Mouse (Mus musculus): ENCODE measurements at regions not wholly inside any gene's neighbourhood (a gene's known extent, or its start where the extent isn't known, plus 50 kb on each side); places are given as distances from the start of the nearest gene placed in this dataset.

DNA sequence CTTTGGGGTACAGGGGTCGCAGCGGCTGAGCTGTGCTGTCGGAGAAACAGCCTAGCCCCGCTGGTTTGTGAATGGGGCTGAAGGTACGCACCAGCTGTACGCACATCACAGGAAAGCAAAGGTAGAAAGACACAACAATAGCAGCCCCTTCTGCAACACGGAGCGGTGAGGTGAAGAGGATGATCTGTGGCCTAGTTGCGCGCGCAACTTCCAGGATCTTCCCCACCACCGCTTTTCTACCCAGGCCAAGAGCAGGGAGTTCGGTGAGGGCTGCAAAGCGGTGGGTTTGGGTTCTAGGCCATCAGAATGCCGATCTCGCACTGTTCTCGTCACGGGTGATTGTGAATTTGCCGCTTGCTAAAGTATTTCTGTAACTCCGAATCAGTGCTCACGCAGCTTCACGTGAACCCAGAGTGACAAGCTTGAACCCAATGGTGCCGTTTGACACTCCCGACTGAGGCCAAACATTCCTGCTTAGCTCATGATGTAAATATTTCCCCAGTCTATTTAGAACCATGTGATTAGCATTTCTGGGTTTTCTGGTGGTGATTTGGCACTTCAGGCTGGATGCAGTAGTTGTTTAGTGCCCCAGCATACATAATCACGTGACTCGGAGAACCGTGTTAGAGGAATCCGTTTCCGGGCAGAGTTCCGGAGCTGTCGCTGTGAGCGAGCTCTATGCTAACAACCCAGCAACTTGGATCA is 54.7 kb downstream of the Cryaa start:
- Histone ChIP-seq H3K27ac (replicated peaks) (no peak overlapping the region), H3K27me3 (no peaks in the 10 kb centered on the region), H3K36me3 (no peaks in the 10 kb centered on the region), H3K4me2 (replicated peaks) (no peak overlapping the region), H3K4me3 (no peak overlapping the region), H3K4me1 (peaks cover 4% of the 10 kb centered on the region), H3K9me3 (no peaks in the 10 kb centered on the region), H3K9ac (replicated peaks) (no peak overlapping the region)
- ATAC-seq (ENCODE audit: low FRiP score, low read depth), result no peak
- WGBS, result 92% methylated on average over 32 of the region's 32 CpGs

DNA sequence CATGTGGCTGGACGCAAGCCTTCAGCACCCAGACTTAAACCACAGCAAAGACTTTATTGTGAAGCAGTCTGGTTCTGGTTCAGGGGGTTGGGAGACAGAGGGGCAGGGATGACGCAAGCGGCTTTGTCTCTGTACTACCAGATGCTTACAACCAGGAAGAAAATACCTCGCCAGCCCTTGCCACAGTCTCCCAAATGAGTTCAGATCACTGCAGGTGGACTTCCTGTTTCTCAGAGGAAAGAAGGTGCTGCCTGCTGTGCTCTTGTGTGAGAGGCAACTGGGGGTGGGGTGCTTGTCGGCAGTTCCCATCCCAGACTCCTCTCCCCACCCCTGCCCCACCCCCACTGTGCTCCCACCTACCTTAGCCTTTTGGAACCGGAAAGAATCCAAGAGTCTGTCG is 56.9 kb downstream of the Cryaa start:
- Histone ChIP-seq H3K4me3 (no peak overlapping the region), H3K9me3 (no peaks in the 10 kb centered on the region), H3K9ac (replicated peaks) (no peak overlapping the region), H3K27ac (replicated peaks) (no peak overlapping the region), H3K27me3 (no peaks in the 10 kb centered on the region), H3K36me3 (no peaks in the 10 kb centered on the region), H3K4me1 (peaks cover 4% of the 10 kb centered on the region; the same call in 1 of the 2 replicates), H3K4me2 (replicated peaks) (no peak overlapping the region)
- 32% methylated on average over 7 of the region's 7 CpGs for WGBS
- no peak for ATAC-seq (ENCODE audit: low FRiP score, low read depth)

DNA sequence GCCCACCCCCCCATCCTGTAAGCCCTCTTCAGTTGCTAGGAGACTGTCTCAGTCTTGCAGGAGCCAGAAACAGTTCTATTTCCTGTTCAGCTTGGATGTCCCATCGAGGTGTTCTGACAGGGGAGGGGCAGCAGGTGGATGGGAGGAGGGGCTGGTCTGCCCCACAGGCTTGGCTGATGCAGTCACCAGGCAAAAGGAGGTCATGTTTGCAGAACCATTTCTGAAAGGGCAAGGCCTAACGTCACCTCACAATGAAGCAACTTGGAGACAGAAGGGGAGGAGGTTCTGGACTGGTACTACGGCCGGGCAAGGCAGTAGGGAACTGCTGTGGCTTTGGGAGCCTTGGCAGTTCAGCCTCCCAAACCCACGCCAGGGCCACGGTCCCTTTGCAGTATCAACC is 59.1 kb downstream of the Cryaa start:
- Histone ChIP-seq H3K4me2 (replicated peaks) (no peak overlapping the region), H3K4me1 (no peaks in the 10 kb centered on the region), H3K9ac (replicated peaks) (no peak overlapping the region), H3K9me3 (no peaks in the 10 kb centered on the region), H3K4me3 (no peak overlapping the region), H3K36me3 (no peaks in the 10 kb centered on the region), H3K27me3 (no peaks in the 10 kb centered on the region), H3K27ac (replicated peaks) (no peak overlapping the region)
- no peak for ATAC-seq (ENCODE audit: low FRiP score, low read depth)
- 86% methylated on average over 6 of the region's 6 CpGs for WGBS

DNA sequence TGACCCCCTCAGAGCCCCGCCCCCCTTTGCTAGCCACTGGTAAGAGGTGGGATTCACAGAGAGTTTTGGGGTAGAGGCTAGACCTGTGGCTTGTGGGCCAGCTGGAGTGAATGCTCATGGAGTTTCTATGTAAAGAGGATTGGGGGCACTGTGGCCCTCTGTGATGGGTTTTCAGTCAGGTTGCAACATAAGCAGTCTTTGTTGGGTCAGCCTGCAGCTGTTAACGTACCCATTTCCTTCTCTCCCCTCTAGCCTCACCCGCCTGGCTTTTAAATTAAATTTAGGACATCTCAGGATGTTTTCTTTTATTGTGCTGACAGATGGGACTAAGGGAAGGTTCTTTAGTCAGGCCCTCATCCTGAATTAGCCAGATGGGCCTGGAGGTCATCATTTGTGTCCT is 60.6 kb downstream of the Cryaa start:
- 69% methylated on average over 3 of the region's 3 CpGs for WGBS

DNA sequence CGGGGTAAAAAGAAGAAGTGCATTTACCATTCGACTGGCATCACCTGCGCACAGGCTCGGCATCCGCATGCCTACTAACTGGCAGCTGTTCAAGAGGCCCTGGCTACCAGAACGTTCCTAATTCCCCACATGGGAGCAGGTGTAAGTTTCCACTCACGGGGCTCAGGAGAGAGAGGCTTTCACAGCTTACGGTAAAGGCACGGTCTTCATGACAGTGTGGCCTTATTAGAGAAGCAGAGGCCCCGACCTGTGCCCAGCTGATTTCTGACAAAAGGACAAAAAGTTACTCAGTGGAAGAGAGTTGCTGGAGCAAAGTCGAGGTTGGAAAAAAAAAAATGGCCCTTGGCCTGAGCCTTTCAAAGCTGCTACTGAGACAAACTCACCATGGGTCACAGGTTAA is 62.0 kb downstream of the Cryaa start:
- H3K27me3 ChIP-seq, result no peaks in the 10 kb centered on the region

More for the DNA sequence above, 60.6 kb downstream of the Cryaa start:
- H3K9me3 ChIP-seq, result no peaks in the 10 kb centered on the region
- ATAC-seq (ENCODE audit: low FRiP score, low read depth), result no peak
- H3K4me1 ChIP-seq, result no peaks in the 10 kb centered on the region
- no peaks in the 10 kb centered on the region for H3K27me3 ChIP-seq
- H3K4me2 ChIP-seq (replicated peaks), result no peak overlapping the region
- H3K4me3 ChIP-seq, result no peak overlapping the region
- H3K27ac ChIP-seq (replicated peaks), result no peak overlapping the region
- H3K36me3 ChIP-seq, result no peaks in the 10 kb centered on the region
- H3K9ac ChIP-seq (replicated peaks), result no peak overlapping the region

DNA sequence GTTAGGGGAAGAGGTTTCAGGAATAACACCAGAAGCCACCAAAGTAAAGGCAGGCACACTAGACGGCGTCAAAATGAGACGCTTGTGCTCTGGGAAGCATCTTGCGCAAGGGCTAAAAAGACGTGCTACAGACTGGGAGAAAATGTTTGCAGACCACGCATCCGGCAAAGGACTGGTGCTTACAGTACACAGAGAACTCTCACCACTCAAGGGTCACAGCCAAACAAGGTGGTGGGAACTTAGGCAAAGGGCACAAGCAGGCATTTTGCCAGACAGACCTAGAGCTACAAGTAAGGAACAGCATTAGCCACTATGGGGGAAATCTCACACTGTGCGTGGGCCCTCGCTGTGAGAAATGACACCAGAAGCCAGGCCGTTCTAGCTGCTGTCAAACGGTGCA is 62.5 kb downstream of the Cryaa start:
- no peaks in the 10 kb centered on the region for H3K27me3 ChIP-seq
- H3K36me3 ChIP-seq, result no peaks in the 10 kb centered on the region
- H3K4me2 ChIP-seq (replicated peaks), result no peak overlapping the region
- H3K4me3 ChIP-seq, result no peak overlapping the region
- no peaks in the 10 kb centered on the region for H3K9me3 ChIP-seq
- H3K4me1 ChIP-seq, result no peaks in the 10 kb centered on the region
- ATAC-seq (ENCODE audit: low FRiP score, low read depth), result no peak
- H3K27ac ChIP-seq (replicated peaks), result no peak overlapping the region
- no peak overlapping the region for H3K9ac ChIP-seq (replicated peaks)
- 85% methylated on average over 11 of the region's 11 CpGs for WGBS

More for the DNA sequence above, 62.0 kb downstream of the Cryaa start:
- no peak overlapping the region for H3K4me2 ChIP-seq (replicated peaks)
- no peak overlapping the region for H3K4me3 ChIP-seq
- no peaks in the 10 kb centered on the region for H3K9me3 ChIP-seq
- no peaks in the 10 kb centered on the region for H3K36me3 ChIP-seq
- ATAC-seq (ENCODE audit: low FRiP score, low read depth), result no peak
- WGBS, result 73% methylated on average over 11 of the region's 11 CpGs
- H3K9ac ChIP-seq (replicated peaks), result no peak overlapping the region
- H3K27ac ChIP-seq (replicated peaks), result no peak overlapping the region
- no peaks in the 10 kb centered on the region for H3K4me1 ChIP-seq

DNA sequence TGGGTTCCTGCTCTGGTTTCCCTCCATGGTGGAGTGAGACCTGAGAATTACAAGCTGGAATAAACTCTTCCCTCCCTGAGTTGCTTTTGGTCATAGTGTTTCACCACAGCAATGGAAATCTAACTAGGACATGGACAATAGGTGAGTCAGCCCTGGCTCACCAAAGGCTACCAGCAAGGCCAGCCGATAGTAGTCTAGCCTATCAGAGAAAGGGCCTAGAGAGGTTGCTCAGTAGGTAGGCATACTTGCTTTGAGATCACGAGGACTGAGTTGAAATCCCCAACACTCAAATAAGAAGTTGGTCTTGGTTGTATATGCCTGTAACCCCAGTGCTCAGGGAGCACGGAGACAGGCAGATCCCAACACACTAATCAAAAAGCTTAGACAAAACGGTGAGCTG is 66.0 kb downstream of the Cryaa start:
- no peaks in the 10 kb centered on the region for H3K9me3 ChIP-seq
- H3K4me1 ChIP-seq, result no peaks in the 10 kb centered on the region
- no peaks in the 10 kb centered on the region for H3K27me3 ChIP-seq
- ATAC-seq (ENCODE audit: low FRiP score, low read depth), result no peak
- H3K4me2 ChIP-seq (replicated peaks), result no peak overlapping the region
- 91% methylated on average over 4 of the region's 4 CpGs for WGBS
- H3K36me3 ChIP-seq, result no peaks in the 10 kb centered on the region
- no peak overlapping the region for H3K9ac ChIP-seq (replicated peaks)
- no peak overlapping the region for H3K4me3 ChIP-seq
- H3K27ac ChIP-seq (replicated peaks), result no peak overlapping the region

DNA sequence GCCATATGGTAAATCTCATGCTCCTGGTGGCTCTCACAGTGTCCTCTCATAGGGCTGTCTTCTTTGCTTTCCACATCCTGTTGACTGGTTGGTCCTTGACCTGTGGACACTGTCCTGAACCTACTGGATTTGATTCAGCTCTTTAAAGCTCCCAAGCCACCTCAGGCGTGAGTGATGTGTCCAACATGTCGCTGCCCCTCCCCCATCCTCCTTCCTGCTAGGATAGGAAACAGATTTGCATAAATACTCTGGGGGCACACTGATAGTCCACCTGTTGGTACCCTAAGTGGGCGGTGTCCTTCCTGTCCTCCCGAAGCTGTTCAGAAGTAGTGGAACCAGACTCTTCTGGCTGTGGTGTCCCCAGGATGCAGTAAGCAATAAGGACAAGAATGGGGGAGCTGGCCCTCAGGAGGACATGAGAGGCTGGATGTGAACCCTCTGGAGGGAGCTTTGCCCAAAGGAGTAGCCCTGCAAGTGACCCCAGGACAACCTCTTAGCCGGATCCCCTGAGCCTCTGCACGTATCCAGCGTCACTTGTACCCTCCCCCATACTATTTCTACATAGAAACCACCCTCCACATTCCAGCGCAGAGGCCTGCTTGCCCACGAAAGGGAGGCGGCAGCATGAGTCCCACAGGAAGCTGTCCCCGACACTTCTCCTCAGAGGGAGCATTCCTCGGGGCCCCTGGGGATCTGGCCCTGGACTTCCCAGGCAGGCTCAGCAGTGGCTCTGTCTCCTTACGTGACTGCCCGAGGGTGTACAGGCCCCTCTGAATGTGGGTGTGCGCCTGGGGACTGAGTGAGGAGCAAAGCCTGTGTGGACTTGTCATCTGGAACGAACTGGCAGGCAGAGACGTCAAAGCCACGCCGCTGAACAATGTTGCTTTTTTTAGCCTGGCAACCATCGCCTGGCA is 68.8 kb downstream of the Cryaa start:
- no peak overlapping the region for H3K9ac ChIP-seq (replicated peaks)
- no peaks in the 10 kb centered on the region for H3K9me3 ChIP-seq
- H3K36me3 ChIP-seq, result no peaks in the 10 kb centered on the region
- H3K4me2 ChIP-seq (replicated peaks), result no peak overlapping the region
- H3K27me3 ChIP-seq, result no peaks in the 10 kb centered on the region
- WGBS, result 55% methylated on average over 20 of the region's 20 CpGs
- no peaks in the 10 kb centered on the region for H3K4me1 ChIP-seq
- ATAC-seq (ENCODE audit: low FRiP score, low read depth), result no peak
- no peak overlapping the region for H3K4me3 ChIP-seq
- H3K27ac ChIP-seq (replicated peaks), result no peak overlapping the region

DNA sequence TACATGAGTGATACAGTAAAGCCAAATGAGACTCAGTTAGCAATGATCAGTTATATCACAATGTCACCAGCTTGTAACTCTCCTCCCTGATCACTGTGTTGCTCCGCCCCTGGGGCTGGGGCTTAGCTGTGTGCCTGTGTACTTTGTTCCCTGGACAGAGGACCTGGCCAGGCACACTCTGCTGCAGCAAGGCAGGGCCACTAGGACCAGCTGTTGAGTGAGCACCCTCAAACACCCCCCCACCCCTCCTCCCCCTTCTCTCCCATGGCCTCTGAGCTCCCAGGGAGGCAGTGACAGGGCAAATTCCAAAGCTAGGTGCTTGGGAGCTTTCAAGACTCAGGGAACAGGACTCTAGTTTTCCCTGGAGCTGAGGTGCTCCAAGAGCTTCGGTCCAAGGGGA is 70.0 kb downstream of the Cryaa start:
- no peaks in the 10 kb centered on the region for H3K36me3 ChIP-seq
- no peaks in the 10 kb centered on the region for H3K4me1 ChIP-seq
- no peak overlapping the region for H3K9ac ChIP-seq (replicated peaks)
- no peak overlapping the region for H3K4me2 ChIP-seq (replicated peaks)
- no peak for ATAC-seq (ENCODE audit: low FRiP score, low read depth)
- no peaks in the 10 kb centered on the region for H3K9me3 ChIP-seq
- no peak overlapping the region for H3K27ac ChIP-seq (replicated peaks)
- no peaks in the 10 kb centered on the region for H3K27me3 ChIP-seq
- 84% methylated on average over 2 of the region's 2 CpGs for WGBS
- H3K4me3 ChIP-seq, result no peak overlapping the region

DNA sequence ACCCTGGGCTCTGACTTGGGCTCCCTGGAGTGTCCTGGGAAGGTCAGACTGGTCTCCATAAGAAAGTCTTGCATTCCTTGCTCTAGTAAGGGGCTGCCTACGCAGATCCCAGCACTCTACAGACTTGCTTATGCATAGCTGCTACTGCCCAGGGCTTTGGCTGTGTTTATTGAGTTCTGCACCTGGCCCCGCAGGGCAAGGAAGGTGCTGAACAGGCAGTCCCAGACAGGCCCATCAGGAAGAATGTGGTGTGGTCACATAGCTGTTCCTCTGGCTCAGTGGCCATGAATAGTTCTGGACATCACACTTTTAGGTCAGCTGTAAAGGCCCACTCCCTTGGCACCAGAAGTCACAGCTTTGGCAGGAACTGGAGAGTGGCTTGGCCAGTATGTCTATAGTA is 70.6 kb downstream of the Cryaa start:
- no peaks in the 10 kb centered on the region for H3K36me3 ChIP-seq
- 80% methylated on average over 2 of the region's 2 CpGs for WGBS
- no peak for ATAC-seq (ENCODE audit: low FRiP score, low read depth)

DNA sequence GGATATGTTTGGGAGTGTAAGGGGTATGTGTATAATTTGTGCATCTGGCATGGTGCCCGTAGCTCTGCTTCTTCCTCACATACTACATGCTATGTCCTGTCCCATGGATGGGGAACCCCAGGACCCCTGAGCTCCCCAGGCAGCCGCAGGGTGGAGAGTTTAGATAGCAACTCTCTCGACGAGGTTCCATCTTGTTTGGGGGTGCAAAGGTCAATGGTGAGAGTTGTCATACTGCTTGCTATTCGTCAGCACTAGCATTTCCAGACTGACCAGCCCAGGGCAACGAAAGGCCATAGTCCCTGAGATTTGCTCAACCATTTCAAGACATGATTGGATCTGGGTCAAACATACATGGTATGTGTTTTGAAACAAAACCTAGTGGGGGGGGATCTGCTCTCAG is 71.4 kb downstream of the Cryaa start:
- no peaks in the 10 kb centered on the region for H3K9me3 ChIP-seq
- 80% methylated on average over 6 of the region's 6 CpGs for WGBS
- H3K4me1 ChIP-seq, result no peaks in the 10 kb centered on the region
- ATAC-seq (ENCODE audit: low FRiP score, low read depth), result no peak
- no peak overlapping the region for H3K9ac ChIP-seq (replicated peaks)
- no peak overlapping the region for H3K4me3 ChIP-seq
- no peaks in the 10 kb centered on the region for H3K36me3 ChIP-seq
- H3K27me3 ChIP-seq, result no peaks in the 10 kb centered on the region
- H3K4me2 ChIP-seq (replicated peaks), result no peak overlapping the region
- H3K27ac ChIP-seq (replicated peaks), result no peak overlapping the region

More for the DNA sequence above, 70.6 kb downstream of the Cryaa start:
- no peaks in the 10 kb centered on the region for H3K4me1 ChIP-seq
- H3K27me3 ChIP-seq, result no peaks in the 10 kb centered on the region
- H3K4me3 ChIP-seq, result no peak overlapping the region
- no peak overlapping the region for H3K9ac ChIP-seq (replicated peaks)
- H3K4me2 ChIP-seq (replicated peaks), result no peak overlapping the region
- H3K27ac ChIP-seq (replicated peaks), result no peak overlapping the region
- H3K9me3 ChIP-seq, result no peaks in the 10 kb centered on the region

DNA sequence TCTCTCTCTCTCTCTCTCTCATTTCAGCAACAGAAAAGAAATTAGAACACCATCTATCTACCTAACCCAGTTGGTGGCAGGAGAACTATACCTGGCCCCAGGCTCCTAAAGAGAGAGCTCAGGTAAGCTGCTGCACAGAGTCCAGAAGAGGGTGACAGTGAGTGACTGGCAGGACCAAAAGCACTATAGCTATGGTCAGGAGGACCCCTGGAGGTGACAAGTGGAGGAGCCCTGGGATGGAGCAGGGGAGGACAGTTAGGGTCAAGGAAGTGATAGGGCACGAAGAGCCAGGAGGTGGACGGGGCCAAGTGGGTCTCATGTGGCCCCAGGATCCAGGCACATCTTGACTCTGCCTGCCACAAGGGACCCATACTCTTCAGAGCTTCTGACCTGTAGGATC is 73.7 kb downstream of the Cryaa start:
- no peak overlapping the region for H3K27ac ChIP-seq (replicated peaks)
- 80% methylated on average over 2 of the region's 2 CpGs for WGBS
- no peak overlapping the region for H3K4me3 ChIP-seq
- no peak for ATAC-seq (ENCODE audit: low FRiP score, low read depth)
- no peaks in the 10 kb centered on the region for H3K27me3 ChIP-seq
- no peaks in the 10 kb centered on the region for H3K36me3 ChIP-seq
- H3K4me2 ChIP-seq (replicated peaks), result no peak overlapping the region
- no peak overlapping the region for H3K9ac ChIP-seq (replicated peaks)
- H3K9me3 ChIP-seq, result no peaks in the 10 kb centered on the region
- no peaks in the 10 kb centered on the region for H3K4me1 ChIP-seq

All from midbrain, embryonic 12.5 days (tissue).